Mouse (Mus musculus): ENCODE measurements around the gene Kir3dl1. TPM values are rescaled to one million over a fixed set of nuclear protein-coding genes. Genes with fewer than 3 reads are reported as not detected.
"Not testable (repeated sequence)": the region's sequence is repeated elsewhere in the genome, so short reads cannot be mapped to it uniquely, and the experiment has no call there.

Kir3dl1 gene
- polyA plus RNA-seq (2015; fragmentation: Nextera tagmentation; extraction: Ambion mirVana), result not detected in 2 replicates

- H3K4me1 ChIP-seq (replicated peaks; ENCODE audit: control insufficient read depth, insufficient read depth, low read length); H3K36me3 ChIP-seq (ENCODE audit: control insufficient read depth, insufficient read depth, low read length); H3K4me3 ChIP-seq (ENCODE audit: low read length); H3K27ac ChIP-seq (ENCODE audit: low read length); H3K9ac ChIP-seq (ENCODE audit: low read length); ATAC-seq (ENCODE audit: low read depth); H3K4me2 ChIP-seq (ENCODE audit: low read depth, low read length); H3K27me3 ChIP-seq (ENCODE audit: control insufficient read depth, insufficient read depth, low read depth, low read length); H3K9me3 ChIP-seq (ENCODE audit: control insufficient read depth, low read length): not testable (repeated sequence)
- WGBS, result 57% methylated on average over 4 of the region's 4 CpGs
Observed at GRCm38 (mm10) chrX:136517699-136518098, at the start of gene Kir3dl1. Gene Kir3dl1, plus strand, starts transcription at chrX:136517999.

- not testable (repeated sequence) for H3K4me1 ChIP-seq (replicated peaks; ENCODE audit: control insufficient read depth, insufficient read depth, low read length); H3K27me3 ChIP-seq (ENCODE audit: control insufficient read depth, insufficient read depth, low read depth, low read length); H3K9me3 ChIP-seq (ENCODE audit: control insufficient read depth, low read length); ATAC-seq (ENCODE audit: low read depth); H3K4me2 ChIP-seq (ENCODE audit: low read depth, low read length); H3K4me3 ChIP-seq (ENCODE audit: low read length); H3K27ac ChIP-seq (ENCODE audit: low read length); H3K9ac ChIP-seq (ENCODE audit: low read length); H3K36me3 ChIP-seq (ENCODE audit: control insufficient read depth, insufficient read depth, low read length)
- WGBS, result 72% methylated on average over 1 of the region's 1 CpGs
Observed at GRCm38 (mm10) chrX:136543956-136544355, 26.2 kb downstream of the Kir3dl1 start, which contains the start of gene Kir3dl2. Gene Kir3dl2, minus strand, starts transcription at chrX:136544056.

- not testable (repeated sequence) for ATAC-seq (ENCODE audit: low read depth); H3K36me3 ChIP-seq (ENCODE audit: control insufficient read depth, insufficient read depth, low read length)
- WGBS, result 81% methylated on average over 9 of the region's 9 CpGs
Observed at GRCm38 (mm10) chrX:136569094-136569493, 51.3 kb downstream of the Kir3dl1 start.

More at GRCm38 (mm10) chrX:136569094-136569493, 51.3 kb downstream of the Kir3dl1 start:
- H3K27me3 ChIP-seq (ENCODE audit: control insufficient read depth, insufficient read depth, low read depth, low read length); H3K4me1 ChIP-seq (replicated peaks; ENCODE audit: control insufficient read depth, insufficient read depth, low read length); H3K9ac ChIP-seq (ENCODE audit: low read length); H3K9me3 ChIP-seq (ENCODE audit: control insufficient read depth, low read length); H3K27ac ChIP-seq (ENCODE audit: low read length); H3K4me2 ChIP-seq (ENCODE audit: low read depth, low read length); H3K4me3 ChIP-seq (ENCODE audit: low read length): not testable (repeated sequence)

Other genes starting within 250 kb of the Kir3dl1 start
- gene Bex3, start 247.7 kb upstream of the Kir3dl1 start, polyA plus RNA-seq (2015; fragmentation: Nextera tagmentation; extraction: Ambion mirVana), result 412 and 444 TPM in 2 replicates
- gene Kir3dl2, start 26.1 kb downstream of the Kir3dl1 start, polyA plus RNA-seq (2015; fragmentation: Nextera tagmentation; extraction: Ambion mirVana), result not detected in 2 replicates
- gene Tceal3, start 72.8 kb downstream of the Kir3dl1 start, polyA plus RNA-seq (2015; fragmentation: Nextera tagmentation; extraction: Ambion mirVana), result 11.0 and 13.0 TPM in 2 replicates
- gene Tceal1, start 190.0 kb downstream of the Kir3dl1 start, polyA plus RNA-seq (2015; fragmentation: Nextera tagmentation; extraction: Ambion mirVana), result 12.5 and 13.6 TPM in 2 replicates
- gene Morf4l2, start 225.7 kb downstream of the Kir3dl1 start, polyA plus RNA-seq (2015; fragmentation: Nextera tagmentation; extraction: Ambion mirVana), result 511 and 543 TPM in 2 replicates